8 mouse cellular contexts compared by ENCODE assay signal in the genomic region with DNA sequence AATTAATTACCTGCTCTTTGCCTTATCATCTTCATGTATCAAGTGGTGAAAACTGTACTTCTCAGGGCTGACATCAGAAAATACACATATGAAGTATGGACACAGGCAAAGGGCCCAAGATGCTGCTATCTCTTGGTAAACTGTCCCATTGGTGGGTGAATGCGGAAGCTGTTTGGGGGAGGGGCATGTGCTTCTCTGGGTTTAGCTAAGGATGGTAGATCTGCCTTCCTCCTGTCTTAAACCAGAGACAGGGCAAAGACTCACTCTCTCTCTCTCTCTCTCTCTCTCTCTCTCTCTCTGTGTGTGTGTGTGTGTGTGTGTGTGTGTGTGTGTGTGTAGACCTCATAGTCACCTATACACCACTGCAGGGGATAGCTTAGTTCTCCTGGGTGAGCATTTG.
DNase-seq lines count a peak whose midpoint lies in the region; ATAC-seq and TF ChIP-seq lines count a peak whose summit lies in the region.

No protein-coding gene starts in this region.

- ATAC-seq in forebrain, embryonic 13.5 days, result no peak
- ATAC-seq in forebrain, embryonic 14.5 days, result no peak
- no peak for ATAC-seq in hindbrain, embryonic 14.5 days (ENCODE audit: low FRiP score)
- ATAC-seq in megakaryocyte-erythroid progenitor cell, adult 5-6 weeks (replicated peaks; ENCODE audit: low FRiP score, low TSS enrichment, poor library complexity, severe bottlenecking), result no peak

- TF ChIP-seq CTCF in ES-Bruce4 (IDR thresholded peaks at IDR 0.05; ENCODE audit: low read depth, low read length), result no peak

- no peak overlapping the region for H3K9ac ChIP-seq in forebrain, embryonic 13.5 days
- no peak overlapping the region for H3K9ac ChIP-seq in forebrain, embryonic 14.5 days (ENCODE audit: low read length)
- H3K9ac ChIP-seq in ES-Bruce4 (ENCODE audit: low read depth, poor library complexity, severe bottlenecking), result peak overlapping the region; percentile 91; the same call in 1 of the 2 replicates
- peak overlapping the region; percentile 86; the same call in 1 of the 2 replicates for H3K9ac ChIP-seq in hindbrain, embryonic 14.5 days

- H3K4me1 ChIP-seq in forebrain, embryonic 13.5 days, result peaks cover 48% of the 10 kb centered on the region
- H3K4me1 ChIP-seq in forebrain, embryonic 14.5 days (ENCODE audit: control insufficient read depth, insufficient read depth, low read length), result peaks cover 28% of the 10 kb centered on the region
- H3K4me1 ChIP-seq in ES-Bruce4 (ENCODE audit: control insufficient read depth, insufficient read depth, low read length), result peaks cover 15% of the 10 kb centered on the region
- peaks cover 50% of the 10 kb centered on the region for H3K4me1 ChIP-seq in hindbrain, embryonic 14.5 days (replicated peaks; ENCODE audit: control insufficient read depth, insufficient read depth, low read length)

- TF ChIP-seq POLR2A in ES-Bruce4 (IDR thresholded peaks at IDR 0.05; ENCODE audit: insufficient read depth, low read length), result no peak

- no peak for DNase-seq in forebrain, embryonic 14.5 days (ENCODE audit: low spot score)
- no peak for DNase-seq in hindbrain, embryonic 14.5 days (ENCODE audit: low spot score)
- peak; percentile 43 for DNase-seq in lung, postnatal 10 days
- DNase-seq in urinary bladder, postnatal 14 days (ENCODE audit: low spot score), result no peak
- no peak for DNase-seq in yolk sac, embryonic 10.5 days (ENCODE audit: low spot score)

- no peak overlapping the region; the same call in 1 of the 2 replicates for H3K4me2 ChIP-seq in forebrain, embryonic 13.5 days
- no peak overlapping the region for H3K4me2 ChIP-seq in forebrain, embryonic 14.5 days (ENCODE audit: low read length)
- peak overlapping the region; percentile 99 for H3K4me2 ChIP-seq in hindbrain, embryonic 14.5 days (replicated peaks)

- no peak overlapping the region for H3K27ac ChIP-seq in forebrain, embryonic 13.5 days
- no peak overlapping the region for H3K27ac ChIP-seq in forebrain, embryonic 14.5 days (ENCODE audit: low read depth, low read length)
- no peak overlapping the region for H3K27ac ChIP-seq in ES-Bruce4 (ENCODE audit: insufficient read depth, low read length)
- no peak overlapping the region for H3K27ac ChIP-seq in hindbrain, embryonic 14.5 days

- no peaks in the 10 kb centered on the region for H3K9me3 ChIP-seq in forebrain, embryonic 13.5 days (replicated peaks)
- H3K9me3 ChIP-seq in forebrain, embryonic 14.5 days (replicated peaks; ENCODE audit: control insufficient read depth, low read length), result no peaks in the 10 kb centered on the region
- H3K9me3 ChIP-seq in ES-Bruce4 (replicated peaks; ENCODE audit: control insufficient read depth, insufficient read depth, low read length, poor library complexity, severe bottlenecking), result no peaks in the 10 kb centered on the region
- no peaks in the 10 kb centered on the region for H3K9me3 ChIP-seq in hindbrain, embryonic 14.5 days (ENCODE audit: control insufficient read depth, low read length)

- H3K27me3 ChIP-seq in forebrain, embryonic 13.5 days, result peaks cover 54% of the 10 kb centered on the region
- H3K27me3 ChIP-seq in forebrain, embryonic 14.5 days (replicated peaks; ENCODE audit: control insufficient read depth, insufficient read depth, low read length), result peaks cover 18% of the 10 kb centered on the region; the same call in 1 of the 2 replicates
- no peaks in the 10 kb centered on the region for H3K27me3 ChIP-seq in ES-Bruce4 (ENCODE audit: control insufficient read depth, insufficient read depth, low read length, poor library complexity, severe bottlenecking)
- H3K27me3 ChIP-seq in hindbrain, embryonic 14.5 days (ENCODE audit: control insufficient read depth, insufficient read depth, low read length), result peaks cover 12% of the 10 kb centered on the region; the same call in 1 of the 2 replicates

- no peak for TF ChIP-seq EP300 in ES-Bruce4 (IDR thresholded peaks at IDR 0.05; ENCODE audit: insufficient read depth, low read depth, low read length)

- peak overlapping the region; percentile 65 for H3K4me3 ChIP-seq in forebrain, embryonic 13.5 days
- H3K4me3 ChIP-seq in forebrain, embryonic 14.5 days (ENCODE audit: low read depth, low read length), result no peak overlapping the region
- H3K4me3 ChIP-seq in ES-Bruce4 (ENCODE audit: low read depth, low read length), result no peak overlapping the region
- H3K4me3 ChIP-seq in hindbrain, embryonic 14.5 days (replicated peaks; ENCODE audit: low read length), result no peak overlapping the region

- no peaks in the 10 kb centered on the region for H3K36me3 ChIP-seq in forebrain, embryonic 13.5 days (ENCODE audit: poor library complexity, severe bottlenecking)
- H3K36me3 ChIP-seq in forebrain, embryonic 14.5 days (ENCODE audit: control insufficient read depth, insufficient read depth, low read length), result no peaks in the 10 kb centered on the region
- H3K36me3 ChIP-seq in ES-Bruce4 (ENCODE audit: control insufficient read depth, insufficient read depth, low read length, poor library complexity, severe bottlenecking), result no peaks in the 10 kb centered on the region
- no peaks in the 10 kb centered on the region for H3K36me3 ChIP-seq in hindbrain, embryonic 14.5 days (replicated peaks; ENCODE audit: control insufficient read depth, insufficient read depth)

- WGBS in forebrain, embryonic 13.5 days, result 81% methylated on average over 1 of the region's 1 CpGs
- WGBS in forebrain, embryonic 14.5 days, result 80% methylated on average over 1 of the region's 1 CpGs
- WGBS in hindbrain, embryonic 14.5 days, result 80% methylated on average over 1 of the region's 1 CpGs

Comparison
In these comparisons a context has a peak if more than half of its experiments do, and no peak if none do; other contexts are left out.
1. H3K9ac ChIP-seq: peak in ES-Bruce4 (single experiment) and hindbrain, embryonic 14.5 days (single experiment); none in forebrain, embryonic 13.5 days (single experiment) and forebrain, embryonic 14.5 days (single experiment).